Mouse (Mus musculus): ENCODE data around the gene Prpf8. TPM values are rescaled to one million over a fixed set of nuclear protein-coding genes. Genes with fewer than 3 reads are reported as not detected.

Gene Prpf8
- 65.0 and 82.8 TPM in 2 replicates for polyA plus RNA-seq (2014; fragmentation: Nextera tagmentation; extraction: Ambion mirVana)

GRCm38 (mm10) chr11:75486601-75487285 is at the start of gene Prpf8:
Gene Prpf8, plus strand, starts transcription at chr11:75486816.
- Histone ChIP-seq H3K27ac (ENCODE audit: low read depth, low read length) (peak within 1 kb of the TSS; percentile 77), H3K27me3 (ENCODE audit: control insufficient read depth, insufficient read depth, low read length) (no peaks in the 10 kb centered on the region), H3K9me3 (ENCODE audit: control insufficient read depth, low read length) (no peaks in the 10 kb centered on the region), H3K9ac (replicated peaks; ENCODE audit: low read depth, low read length) (peak within 1 kb of the TSS; percentile 90), H3K4me2 (ENCODE audit: low read depth, low read length) (peak within 1 kb of the TSS; percentile 95), H3K4me3 (ENCODE audit: low read depth, low read length) (peak within 1 kb of the TSS; percentile 100), H3K36me3 (ENCODE audit: control insufficient read depth, insufficient read depth, low read length) (peaks cover 19% of the 10 kb centered on the region), H3K4me1 (ENCODE audit: control insufficient read depth, insufficient read depth, low read length) (peaks cover 9% of the 10 kb centered on the region)
- WGBS: under 1% methylated on average over 52 of the region's 52 CpGs
- ATAC-seq (ENCODE audit: low read depth): peak; percentile 100

- Histone ChIP-seq H3K4me3 (ENCODE audit: low read depth, low read length) (no peak overlapping the region), H3K27me3 (ENCODE audit: control insufficient read depth, insufficient read depth, low read length) (no peaks in the 10 kb centered on the region), H3K36me3 (ENCODE audit: control insufficient read depth, insufficient read depth, low read length) (peaks cover 6% of the 10 kb centered on the region), H3K9ac (replicated peaks; ENCODE audit: low read depth, low read length) (no peak overlapping the region), H3K4me2 (ENCODE audit: low read depth, low read length) (no peak overlapping the region), H3K27ac (ENCODE audit: low read depth, low read length) (no peak overlapping the region), H3K9me3 (ENCODE audit: control insufficient read depth, low read length) (no peaks in the 10 kb centered on the region), H3K4me1 (ENCODE audit: control insufficient read depth, insufficient read depth, low read length) (no peaks in the 10 kb centered on the region)
- WGBS: 84% methylated on average over 13 of the region's 13 CpGs
- no peak for ATAC-seq (ENCODE audit: low read depth)
Measured at GRCm38 (mm10) chr11:75438194-75438593, 48.4 kb upstream of the Prpf8 start.

DNA sequence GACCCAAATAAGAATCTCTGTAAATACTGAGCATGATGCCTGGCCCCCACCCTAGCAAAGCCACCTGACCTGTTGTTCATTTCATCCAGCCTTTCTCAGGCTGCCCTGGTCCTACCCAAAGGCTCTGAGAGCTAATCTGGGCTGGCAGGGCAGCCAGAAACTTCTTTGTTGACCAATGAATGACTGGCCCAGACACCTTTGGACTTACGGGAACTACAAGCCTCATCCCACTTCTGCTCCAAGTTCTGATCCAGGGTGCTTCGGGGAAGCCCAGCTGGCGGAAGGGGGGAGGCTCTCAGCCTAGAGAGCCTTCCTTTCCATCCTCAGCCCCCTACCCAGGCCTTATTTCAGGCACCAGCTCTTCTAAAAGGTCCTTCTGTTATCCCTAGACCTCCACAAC is 47.8 kb upstream of the Prpf8 start:
- no peak for ATAC-seq (ENCODE audit: low read depth)

DNA sequence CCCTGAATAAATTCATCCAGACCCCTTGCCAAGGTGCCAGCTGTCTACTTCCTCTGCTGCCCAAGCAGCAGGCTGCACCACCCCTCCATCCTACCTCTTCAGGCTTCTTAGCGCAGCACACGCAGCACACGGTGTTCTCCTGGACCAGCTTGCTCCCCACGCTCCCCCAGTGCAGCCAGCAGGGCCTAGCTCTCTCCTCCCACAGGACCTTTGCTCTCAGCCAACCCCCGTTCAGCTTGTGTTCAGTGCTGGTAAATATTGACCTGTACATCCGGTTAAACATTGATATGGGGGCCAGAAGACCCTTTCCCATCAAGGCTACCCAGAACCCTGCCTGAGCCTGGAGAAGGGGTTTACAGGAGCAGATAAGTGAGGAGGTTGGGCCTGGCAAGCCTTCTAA is 47.3 kb upstream of the Prpf8 start, which contains the start of gene Serpinf2:
Gene Serpinf2 (minus strand): TSS at position 229 of the 400 bp plus-strand sequence.
- Histone ChIP-seq H3K4me1 (ENCODE audit: control insufficient read depth, insufficient read depth, low read length) (no peaks in the 10 kb centered on the region), H3K4me2 (ENCODE audit: low read depth, low read length) (no peak within 1 kb of the TSS), H3K27me3 (ENCODE audit: control insufficient read depth, insufficient read depth, low read length) (no peaks in the 10 kb centered on the region), H3K36me3 (ENCODE audit: control insufficient read depth, insufficient read depth, low read length) (peaks cover 6% of the 10 kb centered on the region), H3K4me3 (ENCODE audit: low read depth, low read length) (no peak within 1 kb of the TSS), H3K9me3 (ENCODE audit: control insufficient read depth, low read length) (no peaks in the 10 kb centered on the region), H3K27ac (ENCODE audit: low read depth, low read length) (no peak within 1 kb of the TSS), H3K9ac (replicated peaks; ENCODE audit: low read depth, low read length) (no peak within 1 kb of the TSS)
- WGBS: 93% methylated on average over 6 of the region's 6 CpGs
- ATAC-seq (ENCODE audit: low read depth): no peak

More for the DNA sequence above, 47.8 kb upstream of the Prpf8 start:
- H3K9ac ChIP-seq (replicated peaks; ENCODE audit: low read depth, low read length): no peak overlapping the region
- 86% methylated on average over 3 of the region's 3 CpGs for WGBS
- H3K4me3 ChIP-seq (ENCODE audit: low read depth, low read length): no peak overlapping the region
- no peaks in the 10 kb centered on the region for H3K27me3 ChIP-seq (ENCODE audit: control insufficient read depth, insufficient read depth, low read length)
- no peaks in the 10 kb centered on the region for H3K9me3 ChIP-seq (ENCODE audit: control insufficient read depth, low read length)
- no peaks in the 10 kb centered on the region for H3K4me1 ChIP-seq (ENCODE audit: control insufficient read depth, insufficient read depth, low read length)
- H3K4me2 ChIP-seq (ENCODE audit: low read depth, low read length): no peak overlapping the region
- no peak overlapping the region for H3K27ac ChIP-seq (ENCODE audit: low read depth, low read length)
- peaks cover 6% of the 10 kb centered on the region for H3K36me3 ChIP-seq (ENCODE audit: control insufficient read depth, insufficient read depth, low read length)

DNA sequence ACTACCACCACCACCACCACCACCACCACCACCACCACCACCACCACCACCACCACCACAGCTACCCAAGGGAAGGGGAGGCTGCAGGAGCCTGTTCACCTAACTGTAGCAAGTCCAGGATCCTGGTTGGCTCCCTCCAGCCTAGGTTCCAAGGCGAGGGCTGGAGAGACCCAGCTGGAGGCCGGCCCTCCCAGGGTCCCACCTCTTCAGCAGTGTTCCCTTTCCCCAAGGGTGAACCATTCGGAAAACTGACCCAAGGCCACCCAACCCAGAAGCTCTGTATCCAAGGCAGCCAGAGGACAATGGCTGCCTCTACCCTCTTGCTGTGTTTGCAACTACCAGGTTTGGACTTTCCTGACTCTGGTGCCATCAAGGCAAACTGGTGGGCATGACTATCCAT is 46.7 kb upstream of the Prpf8 start:
- Histone ChIP-seq H3K9ac (replicated peaks; ENCODE audit: low read depth, low read length) (no peak overlapping the region), H3K4me2 (ENCODE audit: low read depth, low read length) (no peak overlapping the region), H3K27ac (ENCODE audit: low read depth, low read length) (no peak overlapping the region), H3K36me3 (ENCODE audit: control insufficient read depth, insufficient read depth, low read length) (peaks cover 6% of the 10 kb centered on the region), H3K4me1 (ENCODE audit: control insufficient read depth, insufficient read depth, low read length) (no peaks in the 10 kb centered on the region), H3K4me3 (ENCODE audit: low read depth, low read length) (no peak overlapping the region), H3K27me3 (ENCODE audit: control insufficient read depth, insufficient read depth, low read length) (no peaks in the 10 kb centered on the region), H3K9me3 (ENCODE audit: control insufficient read depth, low read length) (no peaks in the 10 kb centered on the region)
- 94% methylated on average over 3 of the region's 3 CpGs for WGBS
- ATAC-seq (ENCODE audit: low read depth): no peak

- Histone ChIP-seq H3K4me2 (ENCODE audit: low read depth, low read length) (no peak overlapping the region), H3K9ac (replicated peaks; ENCODE audit: low read depth, low read length) (no peak overlapping the region), H3K4me3 (ENCODE audit: low read depth, low read length) (no peak overlapping the region), H3K27ac (ENCODE audit: low read depth, low read length) (no peak overlapping the region), H3K36me3 (ENCODE audit: control insufficient read depth, insufficient read depth, low read length) (peaks cover 14% of the 10 kb centered on the region), H3K9me3 (ENCODE audit: control insufficient read depth, low read length) (no peaks in the 10 kb centered on the region), H3K4me1 (ENCODE audit: control insufficient read depth, insufficient read depth, low read length) (no peaks in the 10 kb centered on the region), H3K27me3 (ENCODE audit: control insufficient read depth, insufficient read depth, low read length) (no peaks in the 10 kb centered on the region)
- 76% methylated on average over 7 of the region's 7 CpGs for whole genome bisulfite sequencing
- ATAC-seq (ENCODE audit: low read depth): no peak
Measured at GRCm38 (mm10) chr11:75441034-75441433, 45.6 kb upstream of the Prpf8 start.

DNA sequence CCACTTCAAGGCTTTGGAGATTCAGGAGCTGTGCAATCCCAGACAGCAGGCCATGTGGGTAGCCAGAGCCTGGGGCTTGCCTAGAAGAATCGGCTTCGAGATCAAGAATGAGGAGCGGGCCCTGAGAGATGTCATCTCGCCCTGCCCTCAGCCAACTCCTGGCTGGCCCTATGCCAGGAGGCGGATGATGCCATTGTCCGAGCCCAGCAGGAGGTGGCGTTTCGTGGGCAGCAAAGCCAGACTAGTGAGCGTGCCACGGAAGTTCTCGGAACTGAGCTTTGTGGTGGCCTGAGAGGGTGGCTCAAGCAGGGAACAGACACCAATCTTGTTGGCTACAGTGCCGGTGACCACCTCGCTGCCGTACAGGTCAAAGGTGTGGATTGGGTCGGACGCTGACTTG is 45.0 kb upstream of the Prpf8 start:
- no peak overlapping the region for H3K4me3 ChIP-seq (ENCODE audit: low read depth, low read length)
- H3K4me2 ChIP-seq (ENCODE audit: low read depth, low read length): no peak overlapping the region
- no peaks in the 10 kb centered on the region for H3K27me3 ChIP-seq (ENCODE audit: control insufficient read depth, insufficient read depth, low read length)
- no peaks in the 10 kb centered on the region for H3K4me1 ChIP-seq (ENCODE audit: control insufficient read depth, insufficient read depth, low read length)
- ATAC-seq (ENCODE audit: low read depth): no peak
- H3K36me3 ChIP-seq (ENCODE audit: control insufficient read depth, insufficient read depth, low read length): peaks cover 14% of the 10 kb centered on the region
- H3K9ac ChIP-seq (replicated peaks; ENCODE audit: low read depth, low read length): no peak overlapping the region
- WGBS: 71% methylated on average over 16 of the region's 16 CpGs
- H3K27ac ChIP-seq (ENCODE audit: low read depth, low read length): no peak overlapping the region
- H3K9me3 ChIP-seq (ENCODE audit: control insufficient read depth, low read length): no peaks in the 10 kb centered on the region

DNA sequence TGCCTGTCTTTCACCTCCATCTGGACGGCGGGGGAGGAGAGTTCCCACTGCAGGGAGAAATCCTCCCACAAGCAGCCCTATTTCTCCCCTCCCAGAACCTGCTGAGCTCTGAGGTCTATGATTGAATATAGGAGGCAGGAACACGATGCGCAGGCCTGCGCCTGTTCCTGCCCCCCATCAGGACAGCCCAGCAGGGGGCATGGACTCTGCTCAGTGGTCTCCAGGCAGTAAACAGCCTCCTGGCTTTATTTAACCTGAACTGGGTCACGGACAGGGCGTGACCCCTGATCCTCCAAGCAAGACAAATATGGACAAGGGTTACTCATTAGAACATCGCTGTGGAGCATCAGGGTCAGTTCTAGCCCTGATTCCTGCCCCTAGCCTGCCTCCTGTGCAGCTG is 42.9 kb upstream of the Prpf8 start:
- H3K36me3 ChIP-seq (ENCODE audit: control insufficient read depth, insufficient read depth, low read length): peaks cover 27% of the 10 kb centered on the region
- no peak overlapping the region for H3K4me2 ChIP-seq (ENCODE audit: low read depth, low read length)
- H3K4me3 ChIP-seq (ENCODE audit: low read depth, low read length): no peak overlapping the region
- ATAC-seq (ENCODE audit: low read depth): no peak
- H3K9ac ChIP-seq (replicated peaks; ENCODE audit: low read depth, low read length): no peak overlapping the region
- no peaks in the 10 kb centered on the region for H3K27me3 ChIP-seq (ENCODE audit: control insufficient read depth, insufficient read depth, low read length)
- H3K9me3 ChIP-seq (ENCODE audit: control insufficient read depth, low read length): no peaks in the 10 kb centered on the region
- H3K27ac ChIP-seq (ENCODE audit: low read depth, low read length): no peak overlapping the region
- H3K4me1 ChIP-seq (ENCODE audit: control insufficient read depth, insufficient read depth, low read length): no peaks in the 10 kb centered on the region
- 42% methylated on average over 8 of the region's 8 CpGs for WGBS

DNA sequence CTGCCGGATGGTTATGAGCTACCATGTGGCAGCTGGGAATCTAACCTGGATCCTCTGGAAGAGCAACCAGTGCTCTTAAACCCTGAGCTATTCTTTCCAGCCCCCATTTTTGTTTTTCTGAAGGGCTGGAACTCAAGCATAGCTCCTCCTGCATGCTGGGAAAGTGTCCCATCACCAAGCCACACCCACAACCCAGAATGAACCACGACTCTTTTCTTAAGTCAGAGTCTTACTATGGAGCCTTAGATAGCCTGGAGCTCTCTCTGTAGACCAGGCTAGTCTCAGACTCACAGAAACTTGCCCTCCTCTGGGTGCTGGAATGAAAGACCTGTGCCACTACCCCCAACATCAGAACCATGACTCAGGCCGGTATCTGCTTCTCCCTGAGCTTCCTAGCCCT is 38.0 kb upstream of the Prpf8 start:
- no peaks in the 10 kb centered on the region for H3K27me3 ChIP-seq (ENCODE audit: control insufficient read depth, insufficient read depth, low read length)
- WGBS: 85% methylated on average over 3 of the region's 3 CpGs
- H3K4me2 ChIP-seq (ENCODE audit: low read depth, low read length): no peak overlapping the region
- no peak overlapping the region for H3K27ac ChIP-seq (ENCODE audit: low read depth, low read length)
- H3K4me3 ChIP-seq (ENCODE audit: low read depth, low read length): no peak overlapping the region
- H3K4me1 ChIP-seq (ENCODE audit: control insufficient read depth, insufficient read depth, low read length): 0 out of 2 replicates have a peak, but pooled peaks cover 2% of the 10 kb centered on the region
- ATAC-seq (ENCODE audit: low read depth): no peak
- H3K36me3 ChIP-seq (ENCODE audit: control insufficient read depth, insufficient read depth, low read length): peaks cover 29% of the 10 kb centered on the region
- no peaks in the 10 kb centered on the region for H3K9me3 ChIP-seq (ENCODE audit: control insufficient read depth, low read length)
- H3K9ac ChIP-seq (replicated peaks; ENCODE audit: low read depth, low read length): no peak overlapping the region

Data from neural tube, embryonic 14.5 days (tissue).